Mouse (Mus musculus): ENCODE data around the gene Tpra1. TPM values are rescaled to one million over a fixed set of nuclear protein-coding genes. Genes with fewer than 3 reads are reported as not detected.
A peak's percentile ranks its signal among the peaks of the same experiment; 100 is the strongest.

Gene Tpra1
- polyA plus RNA-seq, 1 experiment = 29.1 TPM

DNA sequence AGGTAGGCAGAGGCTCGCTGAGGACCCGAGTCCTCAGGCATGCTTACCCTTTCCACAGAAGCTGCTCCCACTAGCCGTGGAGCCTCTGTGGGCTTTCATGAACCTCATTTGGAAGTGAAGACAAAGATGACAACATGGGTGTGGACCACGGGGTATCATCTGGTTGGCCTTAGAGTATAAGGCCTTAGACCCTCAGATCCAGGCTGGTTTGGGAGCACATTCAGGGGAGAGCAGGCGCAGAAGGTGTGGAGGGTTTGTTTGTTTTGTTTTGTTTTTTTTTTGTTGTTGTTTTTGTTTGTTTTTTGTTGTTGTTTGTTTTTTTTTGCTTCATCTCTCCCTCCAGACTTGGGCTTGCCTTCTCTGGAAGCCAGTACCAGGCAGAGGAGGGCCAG lies 36.6 kb downstream of the Tpra1 start:
- H3K79me3 ChIP-seq (ENCODE audit: low read depth) = no peaks in the 10 kb centered on the region
- no peaks in the 10 kb centered on the region for H3K36me3 ChIP-seq (ENCODE audit: control insufficient read depth, insufficient read depth)

DNA sequence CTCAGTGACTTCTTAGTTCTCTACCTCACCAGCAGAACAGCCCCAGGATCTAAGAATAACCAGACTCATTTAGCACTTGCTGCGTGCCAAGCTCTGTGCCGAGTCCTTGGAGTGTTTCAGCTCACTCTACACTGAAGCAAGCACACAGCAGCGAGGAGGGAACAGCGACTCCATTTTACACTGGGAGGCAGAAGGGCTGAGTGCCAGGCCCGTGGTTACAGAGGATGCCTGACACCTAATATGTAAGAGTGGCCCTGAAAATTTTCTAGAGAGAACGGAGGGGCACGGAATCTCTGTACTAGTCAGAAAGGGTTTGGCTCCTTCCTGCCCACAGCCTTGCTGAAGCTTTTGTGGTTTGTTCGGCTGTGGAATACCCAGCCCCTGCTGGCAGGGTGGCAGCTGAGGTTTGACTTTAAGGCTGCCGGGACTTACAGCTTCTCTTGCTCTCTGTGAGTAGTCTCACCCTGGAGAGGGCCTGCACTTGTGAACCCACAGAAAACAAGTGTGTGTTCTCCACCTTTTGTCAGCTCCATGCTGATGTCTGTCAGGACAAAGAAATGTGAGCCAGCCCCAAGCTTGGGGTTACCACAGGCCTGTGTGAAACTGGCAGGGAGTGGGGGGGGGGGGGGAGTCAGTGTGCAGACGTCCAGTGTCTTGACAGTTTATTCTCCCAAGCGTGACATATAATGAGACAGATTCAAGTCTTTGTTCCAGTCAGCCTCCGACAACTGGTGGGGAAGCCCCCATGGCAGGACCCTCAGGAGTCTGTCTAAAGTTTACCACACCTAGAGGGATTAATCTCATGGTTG lies 37.4 kb downstream of the Tpra1 start:
- no peaks in the 10 kb centered on the region for H3K36me3 ChIP-seq (ENCODE audit: control insufficient read depth, insufficient read depth)
- no peak overlapping the region for H3K4me3 ChIP-seq (ENCODE audit: insufficient read depth, poor library complexity, severe bottlenecking)
- H3K79me3 ChIP-seq (ENCODE audit: low read depth) = no peaks in the 10 kb centered on the region
- no peaks in the 10 kb centered on the region for H3K79me2 ChIP-seq (ENCODE audit: control insufficient read depth, insufficient read depth)
- no peaks in the 10 kb centered on the region for H3K27me3 ChIP-seq (ENCODE audit: control insufficient read depth, insufficient read depth, insufficient read length)
- peak overlapping the region; percentile 28 for H3ac ChIP-seq (ENCODE audit: control insufficient read depth, insufficient read length, low read depth)
- TF ChIP-seq MAX (IDR thresholded peaks at IDR 0.05) (peak; percentile 43), FOSL1 (IDR thresholded peaks at IDR 0.05; ENCODE audit: insufficient read depth, low read length, poor library complexity, severe bottlenecking) (no peak), MYOD1 (IDR thresholded peaks at IDR 0.05; ENCODE audit: control insufficient read depth, insufficient read length, low read depth) (peak; percentile 47)

More for the DNA sequence above, 36.6 kb downstream of the Tpra1 start:
- no peak overlapping the region for H3K4me3 ChIP-seq (ENCODE audit: insufficient read depth, poor library complexity, severe bottlenecking)
- H3K27me3 ChIP-seq (ENCODE audit: control insufficient read depth, insufficient read depth, insufficient read length) = no peaks in the 10 kb centered on the region
- H3ac ChIP-seq (ENCODE audit: control insufficient read depth, insufficient read length, low read depth) = no peak overlapping the region
- TF ChIP-seq USF1 (IDR thresholded peaks at IDR 0.05; ENCODE audit: low read depth) (no peak), MYOD1 (IDR thresholded peaks at IDR 0.05; ENCODE audit: control insufficient read depth, insufficient read length, low read depth) (no peak), CEBPB (IDR thresholded peaks at IDR 0.05; ENCODE audit: low read depth) (no peak)
- no peaks in the 10 kb centered on the region for H3K79me2 ChIP-seq (ENCODE audit: control insufficient read depth, insufficient read depth)

DNA sequence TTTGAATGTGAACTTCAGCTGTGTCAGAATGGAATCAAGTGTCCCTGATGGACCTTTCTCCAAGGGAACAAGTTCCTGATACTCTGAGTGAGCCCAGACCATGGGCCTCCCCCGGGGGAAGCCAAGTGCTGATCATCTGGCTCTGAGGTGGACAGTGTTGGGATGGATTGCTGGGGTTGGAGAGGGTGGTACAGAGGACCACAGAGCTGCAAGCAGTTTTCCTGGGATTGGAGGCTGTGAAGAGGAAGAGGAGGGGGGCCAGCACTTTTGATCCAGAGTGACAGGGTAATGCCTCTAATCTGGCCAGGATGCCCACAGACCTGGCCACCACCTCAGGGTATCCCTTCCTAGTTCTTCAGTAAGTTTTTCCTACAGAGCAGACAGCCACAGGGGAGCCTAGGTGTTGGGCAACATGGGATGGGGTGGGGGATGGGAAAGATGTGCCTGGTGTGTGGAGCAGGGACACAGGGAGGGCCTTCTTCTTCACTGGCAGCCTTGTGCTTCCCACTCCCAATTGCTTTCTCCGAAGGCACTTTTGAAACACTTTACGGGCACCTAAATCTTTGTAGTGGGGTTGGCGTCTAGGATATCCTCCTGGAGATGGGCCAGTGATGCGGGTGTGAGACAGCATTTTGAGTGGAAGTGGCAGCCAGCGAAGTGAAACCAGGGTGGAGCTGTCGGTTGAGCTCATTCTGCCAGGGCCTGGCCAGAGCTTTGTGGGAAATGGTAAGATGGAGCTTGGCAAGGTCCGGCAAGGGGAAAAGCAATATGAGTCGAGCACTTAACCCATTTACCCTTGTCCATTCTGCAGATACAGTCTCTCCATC lies 38.3 kb downstream of the Tpra1 start:
- H3ac ChIP-seq (ENCODE audit: control insufficient read depth, insufficient read length, low read depth) = peak overlapping the region; percentile 13
- no peaks in the 10 kb centered on the region for H3K27me3 ChIP-seq (ENCODE audit: control insufficient read depth, insufficient read depth, insufficient read length)
- no peak overlapping the region for H3K4me3 ChIP-seq (ENCODE audit: insufficient read depth, poor library complexity, severe bottlenecking)
- H3K79me2 ChIP-seq (ENCODE audit: control insufficient read depth, insufficient read depth) = no peaks in the 10 kb centered on the region
- H3K79me3 ChIP-seq (ENCODE audit: low read depth) = no peaks in the 10 kb centered on the region
- no peak for TF ChIP-seq USF1 (IDR thresholded peaks at IDR 0.05; ENCODE audit: low read depth)
- peak; percentile 16 for TF ChIP-seq MYOD1 (IDR thresholded peaks at IDR 0.05; ENCODE audit: control insufficient read depth, insufficient read length, low read depth)
- no peak for TF ChIP-seq CTCF (IDR thresholded peaks at IDR 0.05; ENCODE audit: control insufficient read depth, insufficient read depth, insufficient read length)
- peak; percentile 88 for TF ChIP-seq CEBPB (IDR thresholded peaks at IDR 0.05; ENCODE audit: low read depth)
- peak; percentile 34 for TF ChIP-seq MAX (IDR thresholded peaks at IDR 0.05)
- TF ChIP-seq FOSL1 (IDR thresholded peaks at IDR 0.05; ENCODE audit: insufficient read depth, low read length, poor library complexity, severe bottlenecking) = no peak
- no peak for TF ChIP-seq MYOG (IDR thresholded peaks at IDR 0.05; ENCODE audit: control insufficient read depth, extremely low read depth, insufficient read length)
- H3K36me3 ChIP-seq (ENCODE audit: control insufficient read depth, insufficient read depth) = no peaks in the 10 kb centered on the region

DNA sequence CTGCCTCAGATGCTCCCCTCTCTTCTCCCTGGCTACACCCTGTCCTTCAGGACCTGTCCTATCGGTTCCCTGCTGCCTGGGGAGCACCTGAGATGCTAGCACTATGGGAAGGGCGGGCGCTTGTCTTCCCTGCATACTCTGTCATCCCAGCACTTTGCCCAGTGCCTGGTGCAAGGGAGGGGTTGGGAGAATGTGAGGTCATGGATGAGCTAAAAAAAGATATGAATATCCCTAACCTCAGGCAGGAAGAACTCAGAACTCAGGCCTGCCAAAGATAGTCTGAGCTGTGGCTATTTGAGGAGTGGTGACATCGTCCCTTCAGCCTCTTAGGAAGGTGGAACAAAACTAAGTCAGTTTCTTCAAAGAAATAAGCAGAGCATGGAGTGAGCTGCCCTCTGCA lies 39.6 kb downstream of the Tpra1 start:
- Histone ChIP-seq H3K79me3 (ENCODE audit: low read depth) (no peaks in the 10 kb centered on the region), H3ac (ENCODE audit: control insufficient read depth, insufficient read length, low read depth) (no peak overlapping the region), H3K36me3 (ENCODE audit: control insufficient read depth, insufficient read depth) (no peaks in the 10 kb centered on the region), H3K4me3 (ENCODE audit: insufficient read depth, poor library complexity, severe bottlenecking) (no peak overlapping the region), H3K79me2 (ENCODE audit: control insufficient read depth, insufficient read depth) (no peaks in the 10 kb centered on the region), H3K27me3 (ENCODE audit: control insufficient read depth, insufficient read depth, insufficient read length) (no peaks in the 10 kb centered on the region)
- TF ChIP-seq CTCF (IDR thresholded peaks at IDR 0.05; ENCODE audit: control insufficient read depth, insufficient read depth, insufficient read length) = no peak
- no peak for TF ChIP-seq MAX (IDR thresholded peaks at IDR 0.05)
- no peak for TF ChIP-seq FOSL1 (IDR thresholded peaks at IDR 0.05; ENCODE audit: insufficient read depth, low read length, poor library complexity, severe bottlenecking)
- no peak for TF ChIP-seq USF1 (IDR thresholded peaks at IDR 0.05; ENCODE audit: low read depth)

DNA sequence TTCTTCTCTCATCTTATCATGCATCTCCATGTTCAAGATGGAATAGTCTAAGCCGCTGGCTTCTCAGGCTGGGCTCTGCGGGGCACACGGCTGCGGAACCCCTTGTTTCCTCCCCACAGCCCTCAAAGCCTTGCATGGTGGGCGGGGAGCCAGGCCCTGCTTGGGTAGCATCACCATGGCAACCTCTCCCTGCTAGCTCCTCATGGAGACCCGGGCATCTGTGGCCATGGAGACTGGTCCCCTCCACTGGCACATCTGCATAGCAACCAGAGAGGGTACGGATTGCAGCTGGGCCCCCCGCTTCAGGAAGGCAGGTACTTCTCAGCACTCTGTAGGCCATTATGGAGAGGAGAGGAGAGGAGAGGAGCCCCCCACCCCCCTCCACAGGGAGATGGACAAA lies 40.5 kb downstream of the Tpra1 start:
- H3K4me3 ChIP-seq (ENCODE audit: insufficient read depth, poor library complexity, severe bottlenecking) = no peak overlapping the region
- H3ac ChIP-seq (ENCODE audit: control insufficient read depth, insufficient read length, low read depth) = no peak overlapping the region
- TF ChIP-seq MYOD1 (IDR thresholded peaks at IDR 0.05; ENCODE audit: control insufficient read depth, insufficient read length, low read depth) = no peak
- TF ChIP-seq USF1 (IDR thresholded peaks at IDR 0.05; ENCODE audit: low read depth) = no peak
- TF ChIP-seq MAX (IDR thresholded peaks at IDR 0.05) = no peak
- no peak for TF ChIP-seq MYOG (IDR thresholded peaks at IDR 0.05; ENCODE audit: control insufficient read depth, extremely low read depth, insufficient read length)
- TF ChIP-seq CTCF (IDR thresholded peaks at IDR 0.05; ENCODE audit: control insufficient read depth, insufficient read depth, insufficient read length) = no peak
- TF ChIP-seq FOSL1 (IDR thresholded peaks at IDR 0.05; ENCODE audit: insufficient read depth, low read length, poor library complexity, severe bottlenecking) = no peak
- no peak for TF ChIP-seq CEBPB (IDR thresholded peaks at IDR 0.05; ENCODE audit: low read depth)
- no peaks in the 10 kb centered on the region for H3K79me2 ChIP-seq (ENCODE audit: control insufficient read depth, insufficient read depth)
- no peaks in the 10 kb centered on the region for H3K79me3 ChIP-seq (ENCODE audit: low read depth)
- no peaks in the 10 kb centered on the region for H3K36me3 ChIP-seq (ENCODE audit: control insufficient read depth, insufficient read depth)
- no peaks in the 10 kb centered on the region for H3K27me3 ChIP-seq (ENCODE audit: control insufficient read depth, insufficient read depth, insufficient read length)

DNA sequence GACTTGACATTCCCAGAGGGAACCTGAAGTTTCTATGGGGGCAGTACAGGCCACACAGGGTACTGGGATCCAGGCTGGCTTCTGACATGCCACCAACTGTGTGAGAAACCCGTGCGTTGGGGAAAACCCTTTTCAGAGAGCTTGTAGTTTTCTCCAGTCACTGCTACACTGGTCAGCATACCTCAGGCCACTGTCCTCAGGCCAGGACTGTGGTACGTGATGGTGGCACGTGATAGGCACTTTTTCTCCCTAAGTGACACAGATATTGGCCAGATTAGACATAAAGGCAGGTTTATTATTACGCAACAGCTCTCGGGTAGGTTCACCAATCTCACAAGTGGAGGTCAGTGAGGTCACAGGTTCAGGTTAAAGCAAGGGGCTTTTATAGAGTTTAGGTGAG lies 41.6 kb downstream of the Tpra1 start:
- Histone ChIP-seq H3ac (ENCODE audit: control insufficient read depth, insufficient read length, low read depth) (no peak overlapping the region), H3K27me3 (ENCODE audit: control insufficient read depth, insufficient read depth, insufficient read length) (no peaks in the 10 kb centered on the region), H3K79me3 (ENCODE audit: low read depth) (no peaks in the 10 kb centered on the region), H3K36me3 (ENCODE audit: control insufficient read depth, insufficient read depth) (no peaks in the 10 kb centered on the region), H3K4me3 (ENCODE audit: insufficient read depth, poor library complexity, severe bottlenecking) (no peak overlapping the region), H3K79me2 (ENCODE audit: control insufficient read depth, insufficient read depth) (no peaks in the 10 kb centered on the region)
- TF ChIP-seq CEBPB (IDR thresholded peaks at IDR 0.05; ENCODE audit: low read depth) (no peak), MYOD1 (IDR thresholded peaks at IDR 0.05; ENCODE audit: control insufficient read depth, insufficient read length, low read depth) (no peak), MYOG (IDR thresholded peaks at IDR 0.05; ENCODE audit: control insufficient read depth, extremely low read depth, insufficient read length) (no peak), FOSL1 (IDR thresholded peaks at IDR 0.05; ENCODE audit: insufficient read depth, low read length, poor library complexity, severe bottlenecking) (no peak)
